Mouse (Mus musculus) hindlimb bud, embryonic 11.5 days (tissue): ENCODE results near the gene Fkbpl.

Source experiments
- DNase-seq: peaks from one replicate; pipeline ENCODE4 v3.0.0-alpha.2; 2012; ENCODE audit warnings: low read depth, low spot score; ENCODE audit errors: extremely low spot score

Fkbpl gene

GRCm38 (mm10) chr17:34662468-34662867 is 17.9 kb downstream of the Fkbpl start:
- no peak for DNase-seq

DNA sequence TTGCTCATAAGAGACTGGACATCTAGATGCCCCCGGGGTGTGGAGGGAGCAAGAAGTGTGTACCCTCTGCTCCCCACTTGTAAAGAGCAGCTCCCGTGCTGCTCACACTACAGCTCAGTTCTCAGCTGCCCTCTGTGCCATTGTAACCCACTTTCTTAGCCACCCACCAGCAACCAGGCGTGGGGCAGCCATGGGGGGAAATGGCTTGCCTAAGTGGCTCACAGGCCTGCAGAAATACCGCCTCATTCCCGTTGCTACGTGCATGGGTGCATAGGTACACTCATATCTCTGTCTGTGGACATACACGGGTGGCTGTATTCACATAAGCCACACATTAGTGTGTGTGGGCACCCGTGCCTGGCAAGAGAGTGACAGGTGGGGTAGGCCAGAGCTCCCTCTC is 18.4 kb downstream of the Fkbpl start:
- no peak for DNase-seq

GRCm38 (mm10) chr17:34663558-34663957 is 19.0 kb downstream of the Fkbpl start:
- DNase-seq = no peak

DNA sequence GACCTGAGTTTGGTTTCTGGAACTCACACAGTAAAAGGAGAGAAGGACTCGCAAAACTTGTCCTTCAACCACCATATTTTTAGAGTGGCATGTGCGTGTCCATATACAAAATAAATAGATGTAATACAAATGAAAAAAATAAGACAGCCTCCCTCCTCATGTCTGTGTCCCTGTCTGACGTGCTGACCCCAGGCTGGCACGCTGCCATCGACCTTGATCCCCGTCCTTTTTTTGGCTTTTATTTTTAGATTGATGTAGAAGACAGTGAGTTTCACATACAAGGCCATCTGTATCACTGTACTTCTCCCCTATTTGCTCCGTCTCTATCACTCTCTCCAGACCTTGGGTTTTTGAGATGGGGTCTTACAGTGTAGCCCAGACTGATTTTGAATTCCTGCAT is 19.9 kb downstream of the Fkbpl start:
- DNase-seq = no peak

DNA sequence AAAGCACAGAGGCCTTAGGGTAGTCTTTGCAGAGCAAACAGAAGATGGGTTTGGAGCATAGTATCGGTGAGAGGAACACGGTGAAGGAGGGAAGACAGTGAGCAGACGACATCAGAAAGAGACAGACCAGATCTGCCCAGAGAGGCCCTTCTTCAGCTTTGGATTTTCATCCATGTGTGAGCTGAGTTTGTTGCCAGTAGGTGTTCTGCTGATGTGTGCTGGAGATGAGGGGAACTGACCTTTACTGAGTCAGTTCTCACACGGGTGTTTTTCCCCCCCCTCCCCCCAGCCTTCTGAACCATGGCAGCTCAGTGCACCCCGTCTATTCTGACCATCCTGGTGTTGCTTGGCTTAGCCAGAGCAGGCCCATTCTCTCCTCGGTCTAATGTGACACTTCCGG is 25.7 kb downstream of the Fkbpl start, which contains the start of gene Tnxb:
Gene Tnxb (plus strand): TSS at position 301 of the 400 bp plus-strand sequence.
- DNase-seq = no peak

GRCm38 (mm10) chr17:34671151-34672066 is 26.8 kb downstream of the Fkbpl start:
- DNase-seq = no peak

DNA sequence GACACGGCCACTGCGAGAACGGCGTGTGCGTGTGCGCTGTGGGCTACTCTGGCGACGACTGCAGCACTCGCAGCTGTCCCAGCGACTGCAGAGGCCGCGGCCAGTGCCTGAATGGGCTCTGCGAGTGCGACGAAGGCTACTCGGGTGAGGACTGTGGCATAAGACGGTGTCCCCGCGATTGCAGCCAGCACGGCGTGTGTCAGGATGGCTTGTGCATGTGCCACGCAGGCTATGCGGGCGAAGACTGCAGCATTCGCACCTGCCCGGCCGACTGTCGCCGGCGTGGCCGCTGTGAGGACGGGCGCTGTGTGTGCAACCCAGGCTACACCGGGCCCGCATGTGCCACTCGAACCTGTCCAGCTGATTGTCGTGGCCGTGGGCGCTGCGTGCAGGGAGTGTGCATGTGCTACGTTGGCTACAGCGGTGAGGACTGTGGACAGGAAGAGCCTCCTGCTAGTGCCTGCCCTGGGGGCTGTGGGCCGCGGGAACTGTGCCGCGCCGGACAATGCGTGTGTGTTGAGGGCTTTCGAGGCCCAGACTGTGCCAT is 27.8 kb downstream of the Fkbpl start:
- DNase-seq = no peak

GRCm38 (mm10) chr17:34673139-34673538 is 28.6 kb downstream of the Fkbpl start:
- DNase-seq = no peak

GRCm38 (mm10) chr17:34674524-34675204 is 30.1 kb downstream of the Fkbpl start:
- no peak for DNase-seq

DNA sequence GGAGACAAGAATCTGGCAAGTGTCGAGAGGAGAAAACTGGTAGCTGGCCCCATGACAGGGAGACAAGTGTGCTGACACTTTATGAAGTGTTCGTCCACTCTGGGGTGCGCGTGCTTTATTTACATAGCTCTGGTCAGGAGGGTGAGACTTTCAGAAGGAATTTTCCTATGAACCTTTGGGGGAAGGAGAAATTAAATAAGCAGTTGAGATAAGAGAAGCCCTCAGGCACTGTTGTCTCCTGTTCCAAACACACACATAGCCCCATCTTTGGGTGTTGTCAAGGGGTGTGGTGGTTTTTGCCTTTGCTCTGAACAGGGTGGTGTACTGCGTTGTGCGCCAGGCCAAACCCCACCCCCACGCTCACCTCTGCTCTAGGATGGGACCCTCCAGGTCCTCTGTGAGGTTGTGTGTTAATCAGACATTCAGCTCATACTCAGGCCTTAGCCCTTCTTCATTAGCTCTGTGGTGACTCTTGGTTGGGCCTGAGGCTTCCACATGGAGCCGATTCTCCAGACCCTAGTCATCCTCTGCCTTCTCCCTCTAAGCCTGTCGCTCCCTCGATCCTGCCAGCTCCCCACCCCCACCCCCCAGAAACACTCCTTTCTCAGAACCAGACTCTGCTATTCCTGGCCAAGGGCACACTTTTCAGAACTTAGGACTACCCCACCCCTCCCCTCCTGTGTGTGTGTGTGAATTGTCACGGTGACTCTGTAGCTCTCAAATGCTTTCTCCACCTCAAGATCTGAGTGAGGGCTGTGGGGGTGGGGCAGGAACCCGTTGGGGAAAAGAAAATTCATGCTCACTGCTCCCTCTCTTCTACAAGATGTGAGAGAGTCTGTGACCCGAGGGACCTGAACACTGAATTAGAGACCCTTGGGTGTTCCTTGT is 30.9 kb downstream of the Fkbpl start:
- DNase-seq = no peak

GRCm38 (mm10) chr17:34676093-34676460 is 31.5 kb downstream of the Fkbpl start:
- no peak for DNase-seq

DNA sequence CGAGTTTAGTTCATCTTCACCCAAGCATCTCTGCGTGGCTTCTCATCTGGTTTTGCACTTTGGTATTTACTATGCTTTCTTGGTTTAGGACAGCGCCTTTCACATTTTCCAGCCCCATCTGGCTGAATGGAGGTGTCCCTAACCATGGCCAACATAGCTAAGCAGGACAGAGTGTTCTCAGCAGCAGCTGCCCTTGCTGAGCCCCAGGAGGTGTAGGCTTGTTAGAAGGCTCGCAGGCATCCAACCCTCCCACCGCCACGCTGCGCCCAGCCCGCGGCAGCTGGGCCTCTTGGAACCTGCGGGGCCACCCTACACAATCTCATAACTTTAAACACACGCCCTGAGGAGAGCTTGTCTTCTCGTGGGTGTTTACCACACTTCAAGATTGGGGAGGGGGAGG is 32.1 kb downstream of the Fkbpl start:
- no peak for DNase-seq

DNA sequence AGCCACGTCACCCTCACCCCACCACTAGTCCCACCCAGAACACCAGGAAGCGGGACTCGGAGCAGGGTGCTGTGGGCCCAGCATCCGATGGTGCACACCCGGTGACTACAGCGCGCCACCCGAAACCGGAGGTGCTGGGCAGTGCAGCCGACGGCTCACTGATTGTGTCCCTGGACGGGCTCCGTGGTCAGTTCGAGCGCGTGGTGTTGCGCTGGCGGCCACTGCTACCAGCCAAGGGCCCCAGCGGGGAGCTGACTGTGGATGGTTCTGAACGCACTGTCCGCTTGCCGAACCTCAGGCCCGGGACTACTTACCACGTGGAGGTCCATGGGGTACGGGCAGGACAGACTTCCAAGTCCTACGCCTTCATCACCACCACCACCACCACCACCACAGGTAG is 35.6 kb downstream of the Fkbpl start:
- no peak for DNase-seq

DNA sequence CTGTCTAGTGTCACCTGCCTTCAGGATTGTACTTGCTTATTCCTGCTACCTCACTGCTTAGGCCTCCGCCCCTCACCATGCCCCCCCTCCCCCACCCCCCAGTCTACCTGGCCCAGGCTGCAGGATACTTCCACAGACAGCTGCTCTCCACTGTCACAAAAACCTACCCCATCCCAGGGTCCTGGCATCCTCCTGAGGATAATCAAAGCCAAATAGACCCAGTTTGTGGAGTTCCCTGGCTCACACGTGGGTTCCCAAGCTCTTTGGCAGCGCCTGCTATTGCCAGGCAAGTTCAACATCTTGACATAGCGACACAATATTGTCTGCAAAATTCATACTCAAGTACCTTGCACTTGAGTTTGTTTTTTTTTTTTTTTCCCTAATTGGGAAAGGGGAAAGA is 36.1 kb downstream of the Fkbpl start:
- no peak for DNase-seq

- DNase-seq = no peak
Measured at GRCm38 (mm10) chr17:34681132-34681571, 36.6 kb downstream of the Fkbpl start.

DNA sequence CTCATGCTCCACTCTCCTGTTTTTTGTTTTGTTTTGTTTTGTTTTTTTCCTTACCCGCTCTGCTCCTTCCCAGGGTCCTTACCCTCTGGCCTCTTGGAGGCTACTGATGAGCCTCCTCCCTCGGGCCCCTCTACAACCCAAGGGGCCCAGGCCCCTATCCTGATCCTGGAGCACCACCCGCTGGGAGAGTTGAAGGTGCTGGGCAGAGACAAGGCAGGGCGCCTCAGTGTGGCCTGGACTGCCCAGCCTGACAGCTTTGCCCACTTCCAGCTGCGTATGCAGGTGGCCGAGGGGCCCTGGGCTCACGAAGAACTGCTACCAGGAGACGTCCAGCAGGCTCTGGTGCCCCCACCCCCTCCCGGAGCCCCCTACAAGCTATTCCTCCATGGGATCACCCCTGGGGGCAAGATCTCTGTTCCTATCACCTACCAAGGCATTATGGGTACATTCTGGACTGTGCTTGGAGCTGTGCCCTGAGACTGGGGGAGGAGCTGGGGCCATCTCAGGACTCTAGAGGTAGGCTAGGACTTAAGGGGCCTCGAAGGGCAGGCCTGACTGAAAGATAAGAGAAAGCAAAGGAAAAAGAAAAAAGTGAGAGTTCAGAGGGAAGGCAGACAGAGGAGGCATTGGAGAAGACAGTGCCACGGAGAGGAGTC is 37.4 kb downstream of the Fkbpl start:
- DNase-seq = no peak

- DNase-seq = no peak
Measured at GRCm38 (mm10) chr17:34683179-34683578, 38.6 kb downstream of the Fkbpl start.

GRCm38 (mm10) chr17:34683686-34684220 is 39.2 kb downstream of the Fkbpl start:
- no peak for DNase-seq

- no peak for DNase-seq
Measured at GRCm38 (mm10) chr17:34684253-34684893, 39.8 kb downstream of the Fkbpl start.
